Comparison of ENCODE assay signal across 8 mouse cellular contexts in genomic region chr17:21708401-21708800, GRCm38 (mm10). TPM values are rescaled to one million over a fixed set of nuclear protein-coding genes. Genes with fewer than 3 reads are reported as not detected.
DNase-seq lines count a peak whose midpoint lies in the region; ATAC-seq and TF ChIP-seq lines count a peak whose summit lies in the region.

No protein-coding gene starts in this region.

- 42% methylated on average over 2 of the region's 2 CpGs for WGBS in heart, embryonic 16.5 days
- WGBS in embryonic facial prominence, embryonic 12.5 days: 33% methylated on average over 2 of the region's 2 CpGs
- 78% methylated on average over 2 of the region's 2 CpGs for WGBS in limb, embryonic 10.5 days

- ATAC-seq in heart, embryonic 16.5 days (replicated peaks; ENCODE audit: extremely low read depth, insufficient read depth, low FRiP score): no peak
- no peak for ATAC-seq in embryonic facial prominence, embryonic 12.5 days (ENCODE audit: insufficient number of reproducible peaks, insufficient read depth, low FRiP score, low TSS enrichment)

- intact Hi-C loops in left cerebral cortex, postnatal 25 days (cut with DNase I): no loop called here

- peak overlapping the region; percentile 66 for H3K4me2 ChIP-seq in heart, embryonic 16.5 days (ENCODE audit: low read depth, low read length)
- peak overlapping the region; percentile 57 for H3K4me2 ChIP-seq in embryonic facial prominence, embryonic 12.5 days (replicated peaks)
- peak overlapping the region; percentile 80 for H3K4me2 ChIP-seq in myocyte (ENCODE audit: low read depth)

- TF ChIP-seq POLR2A in myocyte (IDR thresholded peaks at IDR 0.05; ENCODE audit: insufficient read length, low read depth): no peak

- peak overlapping the region; percentile 86 for H3K9ac ChIP-seq in heart, embryonic 16.5 days (ENCODE audit: low read length)
- H3K9ac ChIP-seq in embryonic facial prominence, embryonic 12.5 days: peak overlapping the region; percentile 45; the same call in 1 of the 2 replicates

- H3K4me1 ChIP-seq in heart, embryonic 16.5 days (ENCODE audit: control insufficient read depth, insufficient read depth, low read length): peaks cover 7% of the 10 kb centered on the region
- peaks cover 4% of the 10 kb centered on the region; the same call in 1 of the 2 replicates for H3K4me1 ChIP-seq in embryonic facial prominence, embryonic 12.5 days
- H3K4me1 ChIP-seq in limb, embryonic 10.5 days: peaks cover 12% of the 10 kb centered on the region

- H3K27ac ChIP-seq in heart, embryonic 16.5 days (ENCODE audit: low read length): no peak overlapping the region
- 0 out of 2 replicates have a peak overlapping the region, but pooled peaks have one; percentile 9 for H3K27ac ChIP-seq in embryonic facial prominence, embryonic 12.5 days
- H3K27ac ChIP-seq in limb, embryonic 10.5 days: peak overlapping the region; percentile 92

- no peak for DNase-seq in heart, adult 9 months (ENCODE audit: low spot score in 2 of 2)
- DNase-seq in limb, embryonic 10.5 days (ENCODE audit: low spot score): no peak
- DNase-seq in layer of hippocampus, adult 18-20 months (ENCODE audit: low spot score in 2 of 2): no peak
- DNase-seq in frontal cortex, postnatal 10 days (ENCODE audit: low spot score in 2 of 2): no peak
- DNase-seq in left cerebral cortex, postnatal 25 days (ENCODE audit: low spot score in 2 of 2): no peak

- no peaks in the 10 kb centered on the region for H3K9me3 ChIP-seq in heart, embryonic 16.5 days (replicated peaks; ENCODE audit: control insufficient read depth, low read length)
- no peaks in the 10 kb centered on the region for H3K9me3 ChIP-seq in embryonic facial prominence, embryonic 12.5 days
- H3K9me3 ChIP-seq in limb, embryonic 10.5 days (replicated peaks): no peaks in the 10 kb centered on the region

- no peaks in the 10 kb centered on the region for H3K27me3 ChIP-seq in heart, embryonic 16.5 days (ENCODE audit: control insufficient read depth, insufficient read depth, low read length)
- H3K27me3 ChIP-seq in embryonic facial prominence, embryonic 12.5 days: no peaks in the 10 kb centered on the region
- no peaks in the 10 kb centered on the region for H3K27me3 ChIP-seq in limb, embryonic 10.5 days (ENCODE audit: low read depth, poor library complexity, severe bottlenecking)
- H3K27me3 ChIP-seq in myocyte (ENCODE audit: control insufficient read depth, insufficient read depth, insufficient read length): no peaks in the 10 kb centered on the region

- no peaks in the 10 kb centered on the region for H3K79me2 ChIP-seq in myocyte (ENCODE audit: control insufficient read depth, insufficient read depth)

- H3K36me3 ChIP-seq in heart, embryonic 16.5 days (ENCODE audit: control insufficient read depth, insufficient read depth): 0 out of 2 replicates have a peak, but pooled peaks cover 3% of the 10 kb centered on the region
- peaks cover 12% of the 10 kb centered on the region for H3K36me3 ChIP-seq in embryonic facial prominence, embryonic 12.5 days
- H3K36me3 ChIP-seq in limb, embryonic 10.5 days: peaks cover 41% of the 10 kb centered on the region
- peaks cover 7% of the 10 kb centered on the region for H3K36me3 ChIP-seq in myocyte (ENCODE audit: control insufficient read depth, insufficient read depth)

- peak overlapping the region; percentile 82 for H3K4me3 ChIP-seq in heart, embryonic 16.5 days (ENCODE audit: low read length)
- peak overlapping the region; percentile 73 for H3K4me3 ChIP-seq in embryonic facial prominence, embryonic 12.5 days
- H3K4me3 ChIP-seq in limb, embryonic 10.5 days: peak overlapping the region; percentile 65
- H3K4me3 ChIP-seq in myocyte: peak overlapping the region; percentile 45

- H3ac ChIP-seq in myocyte (ENCODE audit: control insufficient read depth, insufficient read length): no peak overlapping the region

TF ChIP-seq in myocyte, 11 proteins besides CTCF, POLR2A, EP300 and RAD21:
- TF ChIP-seq CEBPB (IDR thresholded peaks at IDR 0.05; ENCODE audit: insufficient read depth, poor library complexity, severe bottlenecking): no peak
- TF ChIP-seq SRF (IDR thresholded peaks at IDR 0.05; ENCODE audit: control insufficient read depth, insufficient read length, low read depth): no peak
- no peak for TF ChIP-seq REST (IDR thresholded peaks at IDR 0.05; ENCODE audit: insufficient read depth, insufficient read length)
- TF ChIP-seq MYOG (IDR thresholded peaks at IDR 0.05; ENCODE audit: control insufficient read depth in 1 of 3, insufficient read depth in 1 of 3, insufficient read length in 2 of 3, low read depth in 2 of 3): no peak
- TF ChIP-seq TCF12 (IDR thresholded peaks at IDR 0.05; ENCODE audit: insufficient read depth, poor library complexity, severe bottlenecking): no peak
- no peak for TF ChIP-seq TCF3 (IDR thresholded peaks at IDR 0.05; ENCODE audit: insufficient read length, low read depth)
- TF ChIP-seq E2F4 (IDR thresholded peaks at IDR 0.05; ENCODE audit: insufficient read depth): no peak
- no peak for TF ChIP-seq POLR2AphosphoS2 (IDR thresholded peaks at IDR 0.05; ENCODE audit: insufficient read length, low read depth)
- no peak for TF ChIP-seq MYOD1 (IDR thresholded peaks at IDR 0.05; ENCODE audit: control insufficient read depth in 1 of 3, insufficient read length in 2 of 3, low read depth in 2 of 3)
- no peak for TF ChIP-seq USF1 (IDR thresholded peaks at IDR 0.05; ENCODE audit: low read depth)
- no peak for TF ChIP-seq MAX (IDR thresholded peaks at IDR 0.05; ENCODE audit: low read depth)

RNA-seq across cellular contexts. Expression of gene Zfp760, which starts 0.9 kb away (rescaled TPM):
- polyA plus RNA-seq in heart, embryonic 16.5 days (2015; fragmentation: Nextera tagmentation; extraction: Ambion mirVana): 5.1 and 5.4 TPM in 2 replicates
- 17.7 and 20.6 TPM in 2 replicates for polyA plus RNA-seq in embryonic facial prominence, embryonic 12.5 days (2016; fragmentation: Nextera tagmentation; extraction: Ambion mirVana)
- polyA plus RNA-seq in limb, embryonic 10.5 days (2016; fragmentation: Nextera tagmentation; extraction: Ambion mirVana): 16.1 and 19.6 TPM in 2 replicates
- polyA plus RNA-seq in myocyte (2012; fragmentation: generic; extraction: Trizol): 0.76 TPM
- 1 to 10 TPM; 7.3 to 8.6 TPM for total RNA-seq in layer of hippocampus, adult 18-20 months (2021)
- total RNA-seq in left cerebral cortex, postnatal 25 days (2021): 1 to 10 TPM; 8.1 to 8.7 TPM

RNA-seq across cellular contexts. Expression of gene Gm10226, which starts 16.7 kb away (rescaled TPM):
- 4.9 and 7.0 TPM in 2 replicates for polyA plus RNA-seq in heart, embryonic 16.5 days (2015; fragmentation: Nextera tagmentation; extraction: Ambion mirVana)
- 8.3 and 10.9 TPM in 2 replicates for polyA plus RNA-seq in embryonic facial prominence, embryonic 12.5 days (2016; fragmentation: Nextera tagmentation; extraction: Ambion mirVana)
- 4.8 and 6.0 TPM in 2 replicates for polyA plus RNA-seq in limb, embryonic 10.5 days (2016; fragmentation: Nextera tagmentation; extraction: Ambion mirVana)
- not detected for polyA plus RNA-seq in myocyte (2012; fragmentation: generic; extraction: Trizol)
- total RNA-seq in layer of hippocampus, adult 18-20 months (2021): 1 to 10 TPM; 2.1 to 5.4 TPM
- total RNA-seq in left cerebral cortex, postnatal 25 days (2021): 1 to 10 TPM; 5.2 to 5.4 TPM

RNA-seq across cellular contexts. Expression of gene Zfp229, which starts 22.2 kb away (rescaled TPM):
- 4.9 and 5.5 TPM in 2 replicates for polyA plus RNA-seq in heart, embryonic 16.5 days (2015; fragmentation: Nextera tagmentation; extraction: Ambion mirVana)
- 8.2 and 8.8 TPM in 2 replicates for polyA plus RNA-seq in embryonic facial prominence, embryonic 12.5 days (2016; fragmentation: Nextera tagmentation; extraction: Ambion mirVana)
- 5.0 and 8.6 TPM in 2 replicates for polyA plus RNA-seq in limb, embryonic 10.5 days (2016; fragmentation: Nextera tagmentation; extraction: Ambion mirVana)
- polyA plus RNA-seq in myocyte (2012; fragmentation: generic; extraction: Trizol): 0.54 TPM
- 1 to 10 TPM; 3.8 to 3.9 TPM for total RNA-seq in layer of hippocampus, adult 18-20 months (2021)
- 1 to 10 TPM; 3.6 to 5.0 TPM for total RNA-seq in left cerebral cortex, postnatal 25 days (2021)

RNA-seq across cellular contexts. Expression of gene Zfp983, which starts 58.0 kb away (rescaled TPM):
- 2.9 and 3.3 TPM in 2 replicates for polyA plus RNA-seq in heart, embryonic 16.5 days (2015; fragmentation: Nextera tagmentation; extraction: Ambion mirVana)
- polyA plus RNA-seq in embryonic facial prominence, embryonic 12.5 days (2016; fragmentation: Nextera tagmentation; extraction: Ambion mirVana): 5.5 and 6.7 TPM in 2 replicates
- 3.0 and 4.1 TPM in 2 replicates for polyA plus RNA-seq in limb, embryonic 10.5 days (2016; fragmentation: Nextera tagmentation; extraction: Ambion mirVana)
- polyA plus RNA-seq in myocyte (2012; fragmentation: generic; extraction: Trizol): 0.44 TPM
- total RNA-seq in layer of hippocampus, adult 18-20 months (2021): 10 to 100 TPM in 1 of 2 experiments, 1 to 10 TPM in 1; 9.4 to 11.6 TPM
- total RNA-seq in left cerebral cortex, postnatal 25 days (2021): 10 to 100 TPM; 10.9 to 13.8 TPM
